18 mouse cellular contexts compared by ENCODE assay signal in genomic region chr2:60672973-60673954, GRCm38 (mm10). TPM values are rescaled to one million over a fixed set of nuclear protein-coding genes. Genes with fewer than 3 reads are reported as not detected.
DNase-seq lines count a peak whose midpoint lies in the region; ATAC-seq and TF ChIP-seq lines count a peak whose summit lies in the region.
"Had no signal": no experiment of that assay in that cellular context is flagged by ENCODE, and none has a peak within 500 bp of the region (broad histone marks: within the 10 kb centered on the region; RNA-seq: fewer than 3 reads in every experiment).

No protein-coding gene starts in this region.

- no peak overlapping the region for H3K9ac ChIP-seq in MEL (ENCODE audit: control insufficient read depth, low read depth, low read length, poor library complexity, severe bottlenecking)
- peak overlapping the region; percentile 36; the same call in 1 of the 2 replicates for H3K9ac ChIP-seq in intestine, embryonic 15.5 days
- H3K9ac ChIP-seq in midbrain, embryonic 16.5 days (ENCODE audit: low read depth, low read length) = no peak overlapping the region
- H3K9ac ChIP-seq: neural tube, embryonic 12.5 days had no signal

- H3K36me3 ChIP-seq in kidney, adult 2 months (ENCODE audit: control insufficient read depth, insufficient read depth, low read length) = peaks cover 4% of the 10 kb centered on the region
- H3K36me3 ChIP-seq in MEL (ENCODE audit: control insufficient read depth in 1 of 2, insufficient read depth in 2 of 2, low read length in 2 of 2) = no peaks in the 10 kb centered on the region
- no peaks in the 10 kb centered on the region for H3K36me3 ChIP-seq in intestine, embryonic 15.5 days
- H3K36me3 ChIP-seq in midbrain, embryonic 16.5 days (ENCODE audit: control insufficient read depth, insufficient read depth, low read length) = no peaks in the 10 kb centered on the region
- H3K36me3 ChIP-seq: neural tube, embryonic 12.5 days had no signal

- TF ChIP-seq POLR2A in kidney, adult 2 months (IDR thresholded peaks at IDR 0.05; ENCODE audit: low read depth, low read length) = no peak
- no peak for TF ChIP-seq POLR2A in MEL (IDR thresholded peaks at IDR 0.05; ENCODE audit: control insufficient read depth in 1 of 2, insufficient read depth in 1 of 2, low read depth in 1 of 2, low read length in 2 of 2, poor library complexity in 1 of 2)
- no peak for TF ChIP-seq POLR2A in cerebellum, adult 2 months (IDR thresholded peaks at IDR 0.05; ENCODE audit: borderline replicate concordance, insufficient read depth, low read length)

- ATAC-seq in intestine, embryonic 15.5 days = peak; percentile 82
- ATAC-seq in midbrain, embryonic 16.5 days = no peak
- ATAC-seq: CD4-positive, CD25-positive, alpha-beta regulatory T cell, adult 4 months had no signal

- no peaks in the 10 kb centered on the region for H3K27me3 ChIP-seq in kidney, adult 2 months (replicated peaks; ENCODE audit: control insufficient read depth, insufficient read depth, low read length)
- H3K27me3 ChIP-seq in MEL (ENCODE audit: control insufficient read depth in 1 of 2, insufficient read depth in 2 of 2, low read length in 2 of 2) = no peaks in the 10 kb centered on the region
- H3K27me3 ChIP-seq in intestine, embryonic 15.5 days (replicated peaks) = no peaks in the 10 kb centered on the region
- no peaks in the 10 kb centered on the region for H3K27me3 ChIP-seq in midbrain, embryonic 16.5 days (ENCODE audit: control insufficient read depth, insufficient read depth, low read depth, low read length)
- H3K27me3 ChIP-seq in cerebellum, adult 2 months (ENCODE audit: control insufficient read depth, insufficient read depth, low read length) = no peaks in the 10 kb centered on the region
- H3K27me3 ChIP-seq: neural tube, embryonic 12.5 days had no signal

- no peaks in the 10 kb centered on the region for H3K9me3 ChIP-seq in MEL (replicated peaks; ENCODE audit: insufficient read depth, low read length)
- no peaks in the 10 kb centered on the region for H3K9me3 ChIP-seq in intestine, embryonic 15.5 days
- no peaks in the 10 kb centered on the region for H3K9me3 ChIP-seq in midbrain, embryonic 16.5 days (replicated peaks; ENCODE audit: control insufficient read depth, low read length, poor library complexity, severe bottlenecking)
- H3K9me3 ChIP-seq: neural tube, embryonic 12.5 days had no signal

- no peak for TF ChIP-seq CTCF in kidney, adult 2 months (conservative IDR thresholded peaks at IDR 0.05; ENCODE audit: insufficient read depth, insufficient read length, low read depth, low read length)
- TF ChIP-seq CTCF in MEL (IDR thresholded peaks at IDR 0.05 in 2 of 3, conservative IDR thresholded peaks at IDR 0.05 in 1 of 3; ENCODE audit: control insufficient read depth in 1 of 3, insufficient read depth in 1 of 3, low read depth in 2 of 3, low read length in 3 of 3, poor library complexity in 1 of 3, severe bottlenecking in 1 of 3) = no peak
- no peak for TF ChIP-seq CTCF in cerebellum, adult 2 months (IDR thresholded peaks at IDR 0.05; ENCODE audit: borderline replicate concordance, insufficient read depth, low read depth, low read length)

- H3K4me1 ChIP-seq in kidney, adult 2 months (ENCODE audit: control insufficient read depth, insufficient read depth, low read length) = no peaks in the 10 kb centered on the region
- H3K4me1 ChIP-seq in MEL (ENCODE audit: control insufficient read depth in 1 of 2, insufficient read depth in 2 of 2, low read length in 2 of 2) = no peaks in the 10 kb centered on the region
- no peaks in the 10 kb centered on the region for H3K4me1 ChIP-seq in intestine, embryonic 15.5 days (replicated peaks)
- peaks cover 5% of the 10 kb centered on the region; the same call in 1 of the 2 replicates for H3K4me1 ChIP-seq in midbrain, embryonic 16.5 days (ENCODE audit: control insufficient read depth, insufficient read depth, low read length)
- no peaks in the 10 kb centered on the region for H3K4me1 ChIP-seq in cerebellum, adult 2 months (ENCODE audit: control insufficient read depth, insufficient read depth, low read length)
- H3K4me1 ChIP-seq: neural tube, embryonic 12.5 days had no signal

- TF ChIP-seq EP300 in MEL (IDR thresholded peaks at IDR 0.05; ENCODE audit: low read depth in 1 of 2, low read length in 2 of 2) = no peak

- peak overlapping the region; percentile 39 for H3K4me2 ChIP-seq in intestine, embryonic 15.5 days (replicated peaks)
- peak overlapping the region; percentile 18; the same call in 1 of the 2 replicates for H3K4me2 ChIP-seq in midbrain, embryonic 16.5 days (ENCODE audit: low read length)
- H3K4me2 ChIP-seq: neural tube, embryonic 12.5 days had no signal

- WGBS in kidney, adult 2 months = 47% methylated on average over 17 of the region's 17 CpGs
- 36% methylated on average over 17 of the region's 17 CpGs for WGBS in intestine, embryonic 15.5 days
- 25% methylated on average over 17 of the region's 17 CpGs for WGBS in midbrain, embryonic 16.5 days
- WGBS in cerebellum, adult 2 months = 69% methylated on average over 17 of the region's 17 CpGs

- peak; percentile 40 for DNase-seq in kidney, adult 2 months
- DNase-seq in kidney, postnatal 10 days = no peak
- peak; percentile 1 for DNase-seq in MEL (ENCODE audit: low read depth, low spot score)
- no peak for DNase-seq in thymus, postnatal 0 days (ENCODE audit: low spot score)
- DNase-seq in cerebellum, adult 2 months = no peak
- no peak for DNase-seq in spleen, adult 12 weeks (ENCODE audit: low spot score)
- DNase-seq: adrenal gland, postnatal 14 days; cerebellum, adult 11-12 months; embryo, embryonic 11 days; heart, adult 18-20 months; layer of hippocampus, adult 9-11 months; right cerebral cortex, postnatal 14 days had no signal

- TF ChIP-seq RAD21 in MEL (IDR thresholded peaks at IDR 0.05; ENCODE audit: low read depth, low read length) = no peak

- H3K79me2 ChIP-seq in MEL (ENCODE audit: control insufficient read depth, insufficient read depth, low read length, poor library complexity) = no peaks in the 10 kb centered on the region

- peak overlapping the region; percentile 24 for H3K27ac ChIP-seq in kidney, adult 2 months (ENCODE audit: insufficient read depth, low read depth, low read length)
- H3K27ac ChIP-seq in MEL (ENCODE audit: control insufficient read depth, low read depth, low read length) = no peak overlapping the region
- H3K27ac ChIP-seq in intestine, embryonic 15.5 days = peak overlapping the region; percentile 61; the same call in 1 of the 2 replicates
- no peak overlapping the region for H3K27ac ChIP-seq in midbrain, embryonic 16.5 days (ENCODE audit: low read length)
- H3K27ac ChIP-seq in cerebellum, adult 2 months (ENCODE audit: insufficient read depth, low read length) = no peak overlapping the region
- H3K27ac ChIP-seq: neural tube, embryonic 12.5 days had no signal

- peak overlapping the region; percentile 21 for H3K4me3 ChIP-seq in kidney, adult 2 months (ENCODE audit: insufficient read depth, low read depth, low read length)
- no peak overlapping the region for H3K4me3 ChIP-seq in MEL (ENCODE audit: control insufficient read depth in 1 of 2, insufficient read depth in 1 of 2, low read depth in 2 of 2, low read length in 2 of 2)
- peak overlapping the region; percentile 31 for H3K4me3 ChIP-seq in intestine, embryonic 15.5 days (replicated peaks)
- no peak overlapping the region for H3K4me3 ChIP-seq in midbrain, embryonic 16.5 days (ENCODE audit: low read depth, low read length)
- no peak overlapping the region for H3K4me3 ChIP-seq in cerebellum, adult 2 months (replicated peaks; ENCODE audit: insufficient read depth, low read depth, low read length)
- H3K4me3 ChIP-seq: neural tube, embryonic 12.5 days had no signal

TF ChIP-seq in MEL, 35 proteins besides CTCF, POLR2A, EP300 and RAD21:
- TF ChIP-seq ZNF384 (IDR thresholded peaks at IDR 0.05; ENCODE audit: low read depth, low read length) (no peak), CHD1 (IDR thresholded peaks at IDR 0.05; ENCODE audit: low read depth, low read length) (no peak), HCFC1 (IDR thresholded peaks at IDR 0.05; ENCODE audit: low read depth, low read length) (no peak), SMC3 (IDR thresholded peaks at IDR 0.05; ENCODE audit: low read depth, low read length) (no peak), POLR2AphosphoS5 (IDR thresholded peaks at IDR 0.05; ENCODE audit: borderline replicate concordance, low read depth, low read length) (no peak), BHLHE40 (IDR thresholded peaks at IDR 0.05; ENCODE audit: borderline replicate concordance, low read depth, low read length) (no peak), MYC (IDR thresholded peaks at IDR 0.05; ENCODE audit: low read depth, low read length) (no peak), MAZ (IDR thresholded peaks at IDR 0.05; ENCODE audit: low read depth, low read length) (no peak), MAX (IDR thresholded peaks at IDR 0.05; ENCODE audit: low read length) (no peak), MXI1 (IDR thresholded peaks at IDR 0.05; ENCODE audit: low read depth, low read length) (no peak), CHD2 (IDR thresholded peaks at IDR 0.05; ENCODE audit: low read length) (no peak), MYB (IDR thresholded peaks at IDR 0.05; ENCODE audit: low read depth, low read length) (no peak), UBTF (IDR thresholded peaks at IDR 0.05; ENCODE audit: borderline replicate concordance, insufficient read depth, low read depth, low read length) (no peak), ZMIZ1 (IDR thresholded peaks at IDR 0.05; ENCODE audit: low read depth, low read length) (no peak), GABPA (IDR thresholded peaks at IDR 0.05; ENCODE audit: low read depth, low read length) (no peak), ZKSCAN1 (IDR thresholded peaks at IDR 0.05; ENCODE audit: low read depth, low read length) (no peak), SIN3A (IDR thresholded peaks at IDR 0.05; ENCODE audit: low read length) (no peak)

RNA-seq across cellular contexts. Expression of gene Itgb6, which starts 49.2 kb away (rescaled TPM):
- polyA plus RNA-seq in kidney, adult 2 months (2012; rRNA removed) = 55.8 and 74.0 TPM in 2 replicates
- not detected in 2 replicates for total RNA-seq in MEL (2012; rRNA removed)
- polyA plus RNA-seq in MEL (2012; ENCODE audit: insufficient read depth in 1 of 2, insufficient read length in 2 of 2, low read depth in 1 of 2, low replicate concordance in 2 of 2, missing spikeins in 1 of 2) = not detected
- 8.8 and 9.0 TPM in 2 replicates for polyA plus RNA-seq in intestine, embryonic 15.5 days (2015; fragmentation: Nextera tagmentation; extraction: Ambion mirVana)
- 0.12 TPM in 1 of 2 replicates, not detected in the other for polyA plus RNA-seq in midbrain, embryonic 16.5 days (2015; fragmentation: Nextera tagmentation; extraction: Ambion mirVana)
- 0.08 and 0.12 TPM in 2 replicates for polyA plus RNA-seq in thymus, postnatal 0 days (2015; fragmentation: Nextera tagmentation; extraction: Ambion mirVana)
- 0.19 and 0.28 TPM in 2 replicates for polyA plus RNA-seq in cerebellum, adult 2 months (2012; rRNA removed)
- total RNA-seq: adrenal gland, postnatal 14 days; hematopoietic stem cell, adult 5-6 weeks had no signal
- polyA plus RNA-seq: testis, adult 2 months had no signal

Comparison
In these comparisons a context has a peak if more than half of its experiments do, and no peak if none do; other contexts are left out.
1. DNase-seq: peak in kidney, adult 2 months (single experiment) and MEL (single experiment); none in kidney, postnatal 10 days (single experiment), thymus, postnatal 0 days (single experiment), cerebellum, adult 2 months (0 of 2) and spleen, adult 12 weeks (single experiment).
2. H3K27ac ChIP-seq: peak in kidney, adult 2 months (single experiment) and intestine, embryonic 15.5 days (single experiment); none in MEL (single experiment), midbrain, embryonic 16.5 days (single experiment) and cerebellum, adult 2 months (single experiment).
3. H3K4me3 ChIP-seq: peak in kidney, adult 2 months (single experiment) and intestine, embryonic 15.5 days (single experiment); none in MEL (0 of 2), midbrain, embryonic 16.5 days (single experiment) and cerebellum, adult 2 months (single experiment).